Mouse (Mus musculus) brown adipose tissue, adult 24 weeks (tissue): Measurements from ENCODE around the gene Bnip1. TPM values are rescaled to one million over a fixed set of nuclear protein-coding genes. Genes with fewer than 3 reads are reported as not detected.

Experiments used
- H3K27ac ChIP-seq: fragments of 200-500 bp; replicated peaks from 2 replicates; pipeline ENCODE4 v1.5.1; 2012; ENCODE audit warnings: low read depth, mild to moderate bottlenecking, low read length
- H3K4me1 ChIP-seq: fragments of 200-500 bp; 2 replicates; pipeline ENCODE4 v1.6.1; 2012; ENCODE audit warnings: low read length, mixed read lengths; ENCODE audit not compliant: control insufficient read depth, insufficient read depth, insufficient read length
- H3K4me3 ChIP-seq: fragments of 200-500 bp; 2 replicates; pipeline ENCODE4 v1.5.1; 2012; ENCODE audit warnings: low read depth, mild to moderate bottlenecking, low read length, moderate library complexity; ENCODE audit not compliant: insufficient read depth
- polyA plus RNA-seq: library from polyadenylated mRNA; stranded (reverse); fragments of >200 nt; gene quantifications from 2 replicates; pipeline ENCODE4 v1.2.4, GENCODE M21; 2012; ENCODE audit not compliant: missing spikeins, insufficient read depth, insufficient read length

Gene Bnip1
- 18.3 and 26.8 TPM in 2 replicates for polyA plus RNA-seq

- Histone ChIP-seq H3K27ac (peak within 1 kb of the TSS; percentile 82), H3K4me3 (peak within 1 kb of the TSS; percentile 93), H3K4me1 (peaks cover 4% of the 10 kb centered on the region)
Measured at GRCm38 (mm10) chr17:26780750-26781571, at the start of gene Bnip1. Gene Bnip1 (plus strand): TSS chr17:26781066.

GRCm38 (mm10) chr17:26742581-26742980, 38.3 kb upstream of the Bnip1 start:
- Histone ChIP-seq H3K4me3 (no peak overlapping the region), H3K4me1 (no peaks in the 10 kb centered on the region), H3K27ac (no peak overlapping the region)

GRCm38 (mm10) chr17:26743294-26743693, 37.6 kb upstream of the Bnip1 start:
- no peak overlapping the region for H3K4me3 ChIP-seq
- no peak overlapping the region for H3K27ac ChIP-seq
- no peaks in the 10 kb centered on the region for H3K4me1 ChIP-seq

- peaks cover 4% of the 10 kb centered on the region for H3K4me1 ChIP-seq
- no peak overlapping the region for H3K4me3 ChIP-seq
- H3K27ac ChIP-seq = no peak overlapping the region
Measured at GRCm38 (mm10) chr17:26749975-26750374, 30.9 kb upstream of the Bnip1 start.

- Histone ChIP-seq H3K4me3 (no peak overlapping the region), H3K27ac (no peak overlapping the region), H3K4me1 (peaks cover 4% of the 10 kb centered on the region)
Measured at GRCm38 (mm10) chr17:26752297-26752696, 28.6 kb upstream of the Bnip1 start.

GRCm38 (mm10) chr17:26753476-26753875, 27.4 kb upstream of the Bnip1 start:
- no peak overlapping the region for H3K4me3 ChIP-seq
- no peak overlapping the region for H3K27ac ChIP-seq
- peaks cover 4% of the 10 kb centered on the region for H3K4me1 ChIP-seq

- H3K27ac ChIP-seq = no peak overlapping the region
- no peak overlapping the region for H3K4me3 ChIP-seq
- no peaks in the 10 kb centered on the region for H3K4me1 ChIP-seq
Measured at GRCm38 (mm10) chr17:26767100-26767753, 13.6 kb upstream of the Bnip1 start.

- Histone ChIP-seq H3K4me1 (no peaks in the 10 kb centered on the region), H3K27ac (no peak overlapping the region), H3K4me3 (no peak overlapping the region)
Measured at GRCm38 (mm10) chr17:26767754-26768124, 13.1 kb upstream of the Bnip1 start.

- Histone ChIP-seq H3K4me3 (no peak overlapping the region), H3K27ac (no peak overlapping the region), H3K4me1 (no peaks in the 10 kb centered on the region)
Measured at GRCm38 (mm10) chr17:26776211-26776610, 4.7 kb upstream of the Bnip1 start.

- Histone ChIP-seq H3K4me1 (peaks cover 4% of the 10 kb centered on the region), H3K4me3 (no peak overlapping the region), H3K27ac (no peak overlapping the region)
Measured at GRCm38 (mm10) chr17:26778001-26778400, 2.9 kb upstream of the Bnip1 start.

GRCm38 (mm10) chr17:26778430-26779100, 2.3 kb upstream of the Bnip1 start:
- H3K4me1 ChIP-seq = peaks cover 4% of the 10 kb centered on the region
- H3K4me3 ChIP-seq = no peak overlapping the region
- H3K27ac ChIP-seq = no peak overlapping the region

- Histone ChIP-seq H3K27ac (no peak overlapping the region), H3K4me3 (no peak overlapping the region), H3K4me1 (peaks cover 4% of the 10 kb centered on the region)
Measured at GRCm38 (mm10) chr17:26779471-26779870, 1.4 kb upstream of the Bnip1 start.

- Histone ChIP-seq H3K4me1 (peaks cover 4% of the 10 kb centered on the region), H3K27ac (no peak overlapping the region), H3K4me3 (peak overlapping the region; percentile 93)
Measured at GRCm38 (mm10) chr17:26781610-26782043, 761 bp downstream of the Bnip1 start.

GRCm38 (mm10) chr17:26784525-26784924, 3.7 kb downstream of the Bnip1 start:
- H3K4me3 ChIP-seq = no peak overlapping the region
- H3K4me1 ChIP-seq = peaks cover 4% of the 10 kb centered on the region
- no peak overlapping the region for H3K27ac ChIP-seq

GRCm38 (mm10) chr17:26786586-26786985, 5.7 kb downstream of the Bnip1 start:
- Histone ChIP-seq H3K27ac (no peak overlapping the region), H3K4me3 (no peak overlapping the region), H3K4me1 (peaks cover 3% of the 10 kb centered on the region)
